Mouse (Mus musculus) hindbrain, embryonic 10.5 days (tissue): ENCODE data around the gene Gm47791. TPM values are rescaled to one million over a fixed set of nuclear protein-coding genes. Genes with fewer than 3 reads are reported as not detected.

ENCODE experiments used
- DNase-seq: peaks from one replicate; pipeline ENCODE4 v3.0.0-alpha.2; 2017; ENCODE audit warnings: low spot score
- H3K27ac ChIP-seq: fragments of 300-500 bp; sonication (generic); 2 replicates; pipeline ENCODE4 v1.5.1; 2016; ENCODE audit warnings: mild to moderate bottlenecking, moderate library complexity
- H3K27me3 ChIP-seq: fragments of 300-500 bp; sonication (generic); 2 replicates; pipeline ENCODE4 v1.6.1; 2016; ENCODE audit warnings: mild to moderate bottlenecking; ENCODE audit not compliant: poor library complexity, insufficient read depth, severe bottlenecking
- H3K36me3 ChIP-seq: fragments of 300-500 bp; sonication (generic); 2 replicates; pipeline ENCODE4 v1.6.1; 2016; ENCODE audit warnings: mild to moderate bottlenecking, moderate library complexity
- H3K4me1 ChIP-seq: fragments of 300-500 bp; sonication (generic); replicated peaks from 2 replicates; pipeline ENCODE4 v1.6.1; 2016; ENCODE audit warnings: mild to moderate bottlenecking
- H3K4me3 ChIP-seq: fragments of 300-500 bp; sonication (generic); 2 replicates; pipeline ENCODE4 v1.5.1; 2016; ENCODE audit warnings: mild to moderate bottlenecking, moderate library complexity
- H3K9me3 ChIP-seq: fragments of 300-500 bp; sonication (generic); 2 replicates; pipeline ENCODE4 v1.6.1; 2016; ENCODE audit warnings: mild to moderate bottlenecking, moderate library complexity
- WGBS: fragments of 180-500 bp; shearing (Covaris S2); methylation state at CpG from one replicate; pipeline ENCODE4 v1.1.7; 2016; 5-methylcytosine and 5-hydroxymethylcytosine counted together
- polyA plus RNA-seq: library from polyadenylated mRNA; unstranded; fragments of >200 nt; fragmentation: Nextera tagmentation; extraction: Ambion mirVana; gene quantifications from 2 replicates; pipeline ENCODE4 v1.2.1, GENCODE M21; 2016

Gm47791 gene
- not detected in 2 replicates for polyA plus RNA-seq

DNA sequence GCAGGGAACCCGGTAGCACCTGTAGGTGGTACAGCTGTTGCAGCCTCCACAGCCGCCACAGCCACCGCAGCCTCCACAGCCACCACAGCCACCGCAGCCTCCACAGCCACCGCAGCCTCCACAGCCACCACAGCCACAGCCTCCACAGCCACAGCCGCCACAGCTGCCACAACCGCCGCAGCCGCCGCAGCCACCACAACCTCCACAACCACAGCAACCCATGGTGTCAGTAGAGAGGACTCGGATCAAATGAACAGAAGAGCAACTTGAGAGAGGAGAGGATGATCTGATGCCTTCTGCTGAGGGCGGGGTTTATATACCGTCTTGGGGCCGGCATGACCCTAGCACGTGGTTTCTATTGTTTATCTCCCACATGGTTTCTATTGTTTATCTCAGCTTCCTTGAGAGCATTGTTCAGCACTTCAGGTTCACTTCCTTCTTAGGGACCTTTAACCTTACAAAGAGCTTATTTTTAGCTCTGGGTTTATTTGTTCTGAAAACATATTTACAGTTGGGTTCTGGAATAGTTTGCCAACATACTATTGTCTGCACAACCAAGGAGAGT is at the start of gene Gm47791:
Gm47791 (minus strand) TSS at position 222 of the 565 bp plus-strand sequence.
- DNase-seq, result no peak
- Histone ChIP-seq H3K4me1 (no peaks in the 10 kb centered on the region), H3K36me3 (peaks cover 4% of the 10 kb centered on the region; the same call in 1 of the 2 replicates), H3K9me3 (no peaks in the 10 kb centered on the region), H3K27ac (0 out of 2 replicates have a peak within 1 kb of the TSS, but pooled peaks have one; percentile 36), H3K4me3 (no peak within 1 kb of the TSS), H3K27me3 (no peaks in the 10 kb centered on the region)
- 90% methylated on average over 15 of the region's 15 CpGs for WGBS

DNA sequence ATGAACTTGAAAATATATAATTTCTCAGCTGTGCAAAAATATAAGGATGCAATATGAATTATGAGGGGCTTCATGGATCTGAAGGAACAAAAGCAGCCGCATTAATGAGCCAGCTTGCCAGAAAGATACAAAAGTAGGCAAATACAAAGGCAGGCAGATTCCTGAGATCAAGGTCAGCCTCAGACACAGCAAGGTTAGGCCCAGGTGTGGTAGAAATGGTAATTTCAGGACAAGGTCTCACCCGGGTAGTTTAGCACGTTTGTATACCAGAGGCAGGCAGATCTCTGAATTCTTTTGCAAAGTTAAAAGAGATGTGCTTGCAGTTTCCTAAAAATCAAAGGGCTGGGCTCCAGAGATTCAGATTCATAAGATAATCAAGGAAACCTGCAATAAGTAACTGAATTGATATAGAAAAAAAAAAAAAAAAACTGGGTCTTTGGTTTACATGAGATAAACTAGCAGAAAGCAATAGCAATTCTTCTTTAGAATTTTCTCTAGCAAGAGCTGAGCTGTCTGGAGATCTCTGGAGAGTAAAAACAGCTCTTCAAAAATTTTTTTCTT is 49.7 kb upstream of the Gm47791 start:
- Histone ChIP-seq H3K4me1 (no peaks in the 10 kb centered on the region; the same call in 1 of the 2 replicates), H3K9me3 (no peaks in the 10 kb centered on the region), H3K36me3 (no peaks in the 10 kb centered on the region), H3K27me3 (no peaks in the 10 kb centered on the region), H3K27ac (no peak overlapping the region), H3K4me3 (no peak overlapping the region)
- 81% methylated on average over 3 of the region's 3 CpGs for WGBS
- no peak for DNase-seq

DNA sequence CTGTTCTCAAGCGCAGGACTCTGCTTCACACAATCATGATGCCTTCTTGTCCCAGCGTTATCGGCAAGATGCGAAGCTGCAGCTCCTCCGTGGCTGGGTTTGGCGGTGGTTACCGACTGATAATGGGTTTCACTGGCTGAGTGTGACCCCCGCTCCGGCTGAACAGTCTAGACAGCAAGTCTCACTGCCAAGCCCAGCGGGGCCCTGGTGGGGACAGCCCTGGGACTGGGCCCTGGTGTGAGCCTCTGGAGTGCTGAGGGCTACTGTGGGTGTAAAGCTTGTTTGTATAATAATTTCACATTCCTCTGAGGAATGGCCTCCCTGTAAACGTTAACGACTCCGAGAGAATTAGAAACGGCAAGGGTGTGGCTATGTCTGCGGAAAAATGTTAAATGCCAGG is 49.1 kb upstream of the Gm47791 start:
- Histone ChIP-seq H3K4me1 (no peaks in the 10 kb centered on the region; the same call in 1 of the 2 replicates), H3K36me3 (no peaks in the 10 kb centered on the region), H3K27me3 (no peaks in the 10 kb centered on the region), H3K27ac (no peak overlapping the region), H3K9me3 (no peaks in the 10 kb centered on the region), H3K4me3 (no peak overlapping the region)
- 74% methylated on average over 15 of the region's 15 CpGs for WGBS
- no peak for DNase-seq

DNA sequence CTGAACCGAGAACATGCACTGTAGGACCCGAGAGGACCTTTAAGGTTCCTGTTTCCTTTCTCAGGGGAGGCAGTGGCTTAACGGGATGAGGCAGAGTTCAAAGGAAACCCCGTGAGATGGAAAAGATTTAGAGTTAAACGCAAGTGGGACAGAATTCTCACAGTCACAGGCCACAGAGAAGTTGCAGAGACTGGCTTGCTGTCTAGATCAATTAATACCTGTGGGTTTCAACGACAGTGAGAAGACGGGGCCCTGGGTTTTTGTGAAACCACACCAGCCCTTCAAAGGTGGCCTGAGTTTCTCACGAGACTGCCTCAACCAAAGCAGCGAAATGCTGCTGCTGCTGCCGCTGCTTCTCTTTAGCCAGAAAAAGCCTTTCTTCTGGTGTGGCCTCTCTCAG is 48.3 kb upstream of the Gm47791 start:
- 70% methylated on average over 10 of the region's 10 CpGs for WGBS
- Histone ChIP-seq H3K36me3 (no peaks in the 10 kb centered on the region), H3K4me1 (no peaks in the 10 kb centered on the region; the same call in 1 of the 2 replicates), H3K27me3 (no peaks in the 10 kb centered on the region), H3K27ac (no peak overlapping the region), H3K4me3 (no peak overlapping the region), H3K9me3 (no peaks in the 10 kb centered on the region)
- DNase-seq, result no peak

DNA sequence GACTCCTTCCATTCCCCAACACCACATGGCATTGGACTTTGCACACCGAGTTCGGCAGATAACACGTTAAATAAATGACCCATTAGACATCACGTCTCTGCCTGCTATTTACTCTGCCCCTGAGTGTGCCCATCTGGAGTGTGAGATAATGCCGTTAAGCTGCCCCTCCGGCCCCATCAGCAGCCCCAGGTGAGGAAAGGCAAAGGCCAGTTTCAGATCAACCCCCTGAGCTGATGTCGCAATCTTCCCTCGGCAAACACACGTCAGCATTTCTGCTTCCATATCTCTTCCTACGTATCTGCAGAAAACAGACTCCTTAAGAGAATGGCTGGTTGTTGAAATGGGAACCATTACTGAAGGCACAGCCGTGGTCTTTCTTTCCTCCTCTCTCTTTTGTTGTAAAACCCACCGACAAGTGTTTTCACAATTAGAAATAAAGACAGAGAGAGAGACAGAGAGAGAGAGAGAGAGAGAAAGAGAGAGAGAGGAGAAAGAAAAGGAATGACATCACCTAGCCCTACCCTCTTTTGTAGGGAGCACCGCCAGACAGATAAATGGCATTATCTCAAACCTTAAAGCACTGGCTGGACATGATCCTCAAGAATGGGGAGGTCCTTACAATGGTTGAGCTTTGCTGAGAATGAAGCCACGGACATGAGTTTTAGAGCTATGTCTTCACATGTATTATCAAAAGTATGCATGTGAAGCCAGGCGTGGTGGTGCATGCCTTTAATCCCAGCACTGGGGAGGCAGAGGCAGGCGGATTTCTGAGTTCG is 45.1 kb upstream of the Gm47791 start:
- no peaks in the 10 kb centered on the region for H3K9me3 ChIP-seq
- WGBS, result 79% methylated on average over 17 of the region's 17 CpGs
- no peaks in the 10 kb centered on the region; the same call in 1 of the 2 replicates for H3K4me1 ChIP-seq
- H3K27ac ChIP-seq, result peak overlapping the region; percentile 45
- no peaks in the 10 kb centered on the region for H3K27me3 ChIP-seq
- DNase-seq, result no peak
- no peak overlapping the region for H3K4me3 ChIP-seq
- no peaks in the 10 kb centered on the region for H3K36me3 ChIP-seq

DNA sequence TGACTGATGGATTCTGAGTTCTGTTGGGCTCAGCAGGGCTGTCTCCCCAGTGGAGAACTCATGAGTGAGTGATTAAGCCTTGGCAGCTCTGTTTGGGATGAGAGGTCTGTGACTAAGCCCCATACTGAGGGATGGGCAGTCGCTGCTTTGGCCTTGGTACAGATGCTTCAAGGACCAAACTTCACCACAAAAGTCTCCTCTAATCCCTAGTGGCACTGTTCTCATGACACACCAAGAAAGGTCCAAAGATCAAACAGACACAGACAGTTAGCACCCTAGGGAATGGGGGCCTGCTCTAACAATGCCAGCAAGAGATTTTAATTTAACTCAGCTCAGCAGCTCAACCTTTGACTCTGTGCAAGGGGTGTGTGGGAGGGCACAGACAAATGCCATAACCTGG is 40.7 kb upstream of the Gm47791 start:
- H3K4me3 ChIP-seq, result no peak overlapping the region
- no peaks in the 10 kb centered on the region for H3K4me1 ChIP-seq
- H3K27me3 ChIP-seq, result no peaks in the 10 kb centered on the region
- 49% methylated on average over 1 of the region's 1 CpGs for WGBS
- H3K36me3 ChIP-seq, result no peaks in the 10 kb centered on the region
- no peak for DNase-seq
- no peaks in the 10 kb centered on the region for H3K9me3 ChIP-seq
- no peak overlapping the region for H3K27ac ChIP-seq

DNA sequence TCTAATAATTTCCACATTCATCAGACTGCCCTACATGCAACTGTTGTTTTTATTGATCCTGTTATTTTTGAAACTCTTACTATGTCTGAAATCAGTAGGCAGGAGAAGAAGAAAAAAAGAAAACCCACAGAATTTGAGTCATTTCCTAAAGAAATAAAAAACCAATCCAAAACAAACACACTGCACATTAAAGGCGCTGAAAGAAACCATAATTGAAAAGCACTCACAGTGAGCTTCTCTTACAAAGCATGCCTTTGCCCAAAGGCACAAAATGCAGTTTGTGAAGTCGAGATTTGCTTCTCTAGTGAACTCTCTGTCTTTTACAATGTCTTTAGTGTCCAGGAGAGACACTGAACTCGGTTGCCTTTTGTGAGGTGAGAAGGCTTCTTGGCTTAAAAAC is 37.5 kb upstream of the Gm47791 start:
- DNase-seq, result no peak
- Histone ChIP-seq H3K27ac (no peak overlapping the region), H3K4me3 (no peak overlapping the region), H3K4me1 (no peaks in the 10 kb centered on the region), H3K27me3 (no peaks in the 10 kb centered on the region), H3K9me3 (no peaks in the 10 kb centered on the region), H3K36me3 (no peaks in the 10 kb centered on the region)
- 75% methylated on average over 3 of the region's 3 CpGs for whole genome bisulfite sequencing

DNA sequence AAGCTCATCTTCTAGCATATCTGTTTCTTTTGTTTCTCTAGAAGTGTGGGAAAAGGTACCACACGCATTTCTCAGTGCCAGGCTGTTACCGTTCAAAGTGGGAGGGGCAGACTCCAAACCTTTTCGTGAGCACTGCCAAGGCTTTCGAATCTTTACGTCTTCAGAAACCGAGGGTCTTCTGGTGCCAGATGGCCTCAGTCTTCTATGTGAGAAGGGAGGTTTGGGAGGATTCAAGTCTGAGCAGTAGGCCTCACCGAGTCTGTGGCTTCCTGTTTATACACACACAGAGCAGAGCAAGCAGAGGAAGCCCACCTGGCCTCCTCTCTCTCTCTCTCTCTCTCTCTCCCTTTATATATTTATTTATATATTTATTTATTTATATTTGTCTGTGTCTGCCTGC is 36.2 kb upstream of the Gm47791 start:
- H3K27ac ChIP-seq, result no peak overlapping the region
- no peaks in the 10 kb centered on the region for H3K27me3 ChIP-seq
- no peak for DNase-seq
- no peaks in the 10 kb centered on the region for H3K4me1 ChIP-seq
- no peaks in the 10 kb centered on the region for H3K36me3 ChIP-seq
- 92% methylated on average over 7 of the region's 7 CpGs for WGBS
- no peaks in the 10 kb centered on the region for H3K9me3 ChIP-seq
- H3K4me3 ChIP-seq, result no peak overlapping the region

DNA sequence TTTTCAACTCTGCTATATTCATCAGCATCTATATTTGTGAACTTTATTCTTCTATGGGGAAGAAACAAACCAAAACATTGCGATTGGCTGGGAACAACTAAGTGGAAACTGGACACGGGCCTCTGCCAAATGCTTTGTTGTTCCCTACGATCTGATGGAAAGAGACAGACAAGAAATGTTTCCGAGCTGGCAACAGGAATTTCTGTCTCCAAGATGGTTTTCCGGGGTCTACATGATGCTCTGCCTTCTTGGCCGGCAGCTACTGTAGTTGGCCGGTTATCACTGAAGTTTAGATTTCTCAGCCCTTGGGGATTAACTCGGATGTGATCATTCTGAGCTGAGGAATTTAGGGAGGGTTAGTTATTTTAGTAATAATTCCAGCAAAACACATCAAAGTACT is 35.3 kb upstream of the Gm47791 start:
- Histone ChIP-seq H3K36me3 (no peaks in the 10 kb centered on the region), H3K4me1 (no peaks in the 10 kb centered on the region), H3K4me3 (no peak overlapping the region), H3K9me3 (no peaks in the 10 kb centered on the region), H3K27ac (no peak overlapping the region), H3K27me3 (no peaks in the 10 kb centered on the region)
- DNase-seq, result no peak
- 88% methylated on average over 8 of the region's 8 CpGs for WGBS

DNA sequence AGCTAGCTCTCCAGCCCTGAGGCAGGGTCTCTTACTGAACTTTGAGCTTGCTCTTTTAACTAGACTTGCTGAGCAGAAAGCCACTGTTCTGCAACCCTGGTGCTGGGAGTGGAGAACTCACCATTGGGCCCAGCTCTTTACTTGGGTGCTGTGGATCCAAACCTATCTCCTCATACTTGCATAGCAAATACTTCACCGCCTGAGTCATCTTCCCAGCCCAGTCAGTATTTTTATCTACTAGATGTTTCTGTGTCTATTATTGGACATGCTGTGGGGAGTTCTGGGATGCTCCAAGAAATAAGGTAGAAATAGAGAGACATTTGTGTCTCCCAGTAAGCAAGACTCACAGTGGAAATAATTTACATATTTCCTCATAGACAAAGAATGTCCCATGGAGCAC is 33.0 kb upstream of the Gm47791 start:
- WGBS, result 100% methylated on average over 1 of the region's 1 CpGs
- H3K9me3 ChIP-seq, result no peaks in the 10 kb centered on the region
- no peak overlapping the region for H3K4me3 ChIP-seq
- no peaks in the 10 kb centered on the region for H3K36me3 ChIP-seq
- DNase-seq, result no peak
- H3K27ac ChIP-seq, result no peak overlapping the region
- H3K27me3 ChIP-seq, result no peaks in the 10 kb centered on the region
- H3K4me1 ChIP-seq, result no peaks in the 10 kb centered on the region

DNA sequence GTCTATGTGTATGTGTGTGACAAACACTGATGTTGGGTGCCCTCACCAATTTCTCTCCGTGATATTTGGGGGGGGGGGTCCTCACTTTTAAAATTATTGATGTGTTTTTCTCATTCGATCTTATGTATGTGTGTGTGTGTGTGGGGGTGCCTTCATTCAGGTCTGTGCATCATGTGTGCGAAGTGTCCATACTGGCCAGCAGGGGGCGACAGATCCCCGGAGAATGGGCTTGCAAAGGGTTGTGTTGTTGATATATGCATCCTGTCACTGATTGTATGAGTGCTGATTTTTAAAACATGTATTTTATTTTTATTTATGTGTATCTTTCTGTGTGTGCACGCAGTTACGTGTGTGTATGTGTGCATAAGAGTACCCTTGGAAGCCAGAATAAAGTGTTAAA is 32.6 kb upstream of the Gm47791 start:
- 80% methylated on average over 7 of the region's 7 CpGs for WGBS
- no peaks in the 10 kb centered on the region for H3K27me3 ChIP-seq
- no peak overlapping the region for H3K4me3 ChIP-seq
- H3K4me1 ChIP-seq, result no peaks in the 10 kb centered on the region
- H3K27ac ChIP-seq, result no peak overlapping the region
- no peaks in the 10 kb centered on the region for H3K36me3 ChIP-seq
- H3K9me3 ChIP-seq, result no peaks in the 10 kb centered on the region
- DNase-seq, result no peak

DNA sequence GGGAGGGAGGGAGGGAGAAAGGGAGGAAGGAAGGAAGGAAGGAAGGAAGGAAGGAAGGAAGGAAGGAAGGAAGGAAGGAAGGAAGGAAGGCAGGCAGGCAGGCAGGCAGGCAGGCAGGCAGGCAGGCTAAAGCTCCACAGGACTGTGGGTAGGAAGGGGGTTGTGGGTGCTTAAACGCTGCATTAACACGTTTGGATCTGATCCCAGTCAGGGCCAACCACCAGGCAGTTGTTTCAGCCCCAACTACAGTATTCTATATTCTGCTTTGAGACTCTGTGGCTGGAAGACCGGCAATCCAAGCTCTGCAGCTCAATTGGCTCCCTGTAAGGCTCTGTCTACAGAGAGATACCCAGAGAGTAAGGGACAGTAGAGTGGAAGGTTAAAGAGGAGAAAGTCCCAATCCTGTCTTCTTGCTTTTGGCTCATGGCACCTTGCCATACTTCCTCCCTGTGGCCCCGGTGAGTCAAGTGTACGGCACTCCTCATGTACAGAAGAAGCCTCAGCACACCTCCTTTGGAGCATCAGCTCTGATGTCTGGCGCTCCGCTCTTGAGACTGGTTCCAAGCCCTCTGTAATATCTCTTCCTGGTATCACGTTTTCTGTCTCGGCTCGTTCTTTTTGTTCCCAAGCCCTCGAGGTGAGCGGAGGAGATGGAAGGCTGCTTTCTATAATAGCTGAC is 30.2 kb upstream of the Gm47791 start:
- no peaks in the 10 kb centered on the region for H3K9me3 ChIP-seq
- no peak overlapping the region for H3K27ac ChIP-seq
- no peaks in the 10 kb centered on the region for H3K27me3 ChIP-seq
- no peaks in the 10 kb centered on the region for H3K36me3 ChIP-seq
- 87% methylated on average over 12 of the region's 12 CpGs for WGBS
- H3K4me3 ChIP-seq, result no peak overlapping the region
- DNase-seq, result no peak
- H3K4me1 ChIP-seq, result no peaks in the 10 kb centered on the region

DNA sequence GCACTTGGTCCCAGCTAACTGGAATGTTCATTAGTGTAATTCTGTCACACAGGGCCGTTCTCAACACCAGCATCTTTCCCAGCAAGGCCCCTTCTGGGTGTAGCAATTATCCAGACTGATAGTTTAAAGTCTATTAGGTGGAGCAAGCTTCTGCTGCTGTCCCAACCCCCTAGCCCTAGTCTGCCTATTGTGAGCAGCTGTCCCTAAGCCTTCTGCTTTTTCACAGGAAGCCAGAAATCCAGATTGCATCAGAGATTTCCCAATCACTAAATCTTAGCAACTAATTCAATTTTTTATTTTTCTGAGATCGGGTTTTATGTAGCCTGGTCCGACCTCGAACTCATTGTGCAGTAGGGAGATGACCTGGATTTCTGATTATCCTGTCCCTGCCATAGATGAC is 27.9 kb upstream of the Gm47791 start:
- 87% methylated on average over 4 of the region's 4 CpGs for WGBS
- no peaks in the 10 kb centered on the region for H3K9me3 ChIP-seq
- H3K27ac ChIP-seq, result no peak overlapping the region
- no peaks in the 10 kb centered on the region for H3K36me3 ChIP-seq
- no peaks in the 10 kb centered on the region for H3K4me1 ChIP-seq
- DNase-seq, result no peak
- H3K27me3 ChIP-seq, result no peaks in the 10 kb centered on the region
- H3K4me3 ChIP-seq, result no peak overlapping the region
